Mouse (Mus musculus) ES-Bruce4 (cell line): ENCODE measurements around the gene Gm28230. TPM values are rescaled to one million over a fixed set of nuclear protein-coding genes. Genes with fewer than 3 reads are reported as not detected.

Experiments
- H3K27ac ChIP-seq: 2 replicates; pipeline ENCODE4 v1.5.1; 2012; ENCODE audit warnings: low read length, inconsistent platforms; ENCODE audit not compliant: insufficient read depth
- H3K27me3 ChIP-seq: 2 replicates; pipeline ENCODE4 v1.6.1; 2012; ENCODE audit warnings: mild to moderate bottlenecking, low read length, inconsistent platforms; ENCODE audit not compliant: control insufficient read depth, poor library complexity, insufficient read depth, severe bottlenecking
- H3K36me3 ChIP-seq: 2 replicates; pipeline ENCODE4 v1.6.1; 2012; ENCODE audit warnings: inconsistent platforms, mild to moderate bottlenecking, low read length, moderate library complexity; ENCODE audit not compliant: control insufficient read depth, poor library complexity, insufficient read depth, severe bottlenecking
- H3K4me1 ChIP-seq: one replicate; pipeline ENCODE4 v1.8.1; 2011; ENCODE audit warnings: low read length; ENCODE audit not compliant: control insufficient read depth, insufficient read depth
- H3K4me3 ChIP-seq: 2 replicates; pipeline ENCODE4 v1.5.1; 2011; ENCODE audit warnings: low read depth, mild to moderate bottlenecking, low read length
- H3K9ac ChIP-seq: 2 replicates; pipeline ENCODE4 v1.6.1; 2012; ENCODE audit warnings: low read depth, mild to moderate bottlenecking, inconsistent platforms; ENCODE audit not compliant: poor library complexity, severe bottlenecking
- H3K9me3 ChIP-seq: replicated peaks from 2 replicates; pipeline ENCODE4 v1.6.1; 2012; ENCODE audit warnings: mild to moderate bottlenecking, low read length, inconsistent platforms; ENCODE audit not compliant: control insufficient read depth, poor library complexity, insufficient read depth, severe bottlenecking
- CTCF ChIP-seq: IDR thresholded peaks from one replicate; pipeline ENCODE4 v1.8.1; 2011; ENCODE audit warnings: low read depth, low read length
- EP300 ChIP-seq: IDR thresholded peaks from 2 replicates; pipeline ENCODE4 v1.6.1; 2011; ENCODE audit warnings: low read depth, low read length; ENCODE audit not compliant: insufficient read depth
- POLR2A ChIP-seq: IDR thresholded peaks from one replicate; pipeline ENCODE4 v1.8.1; 2011; ENCODE audit warnings: low read length; ENCODE audit not compliant: insufficient read depth
- polyA plus RNA-seq: library from polyadenylated mRNA; stranded (reverse); fragments of >200 nt; gene quantifications from 2 replicates; pipeline ENCODE4 v1.2.4, GENCODE M21; 2011; ENCODE audit warnings: low read depth; ENCODE audit not compliant: missing spikeins, insufficient read depth, insufficient read length

The Gm28230 gene
- polyA plus RNA-seq, 1 experiment, result not detected

- no peak overlapping the region for H3K4me3 ChIP-seq
- TF ChIP-seq EP300 (no peak), POLR2A (no peak), CTCF (no peak)
- no peaks in the 10 kb centered on the region for H3K4me1 ChIP-seq
- H3K9me3 ChIP-seq, result no peaks in the 10 kb centered on the region
- H3K27me3 ChIP-seq, result no peaks in the 10 kb centered on the region
- H3K9ac ChIP-seq, result no peak overlapping the region
- no peak overlapping the region for H3K27ac ChIP-seq
- H3K36me3 ChIP-seq, result no peaks in the 10 kb centered on the region
These were observed 54.9 kb downstream of the Gm28230 start for GRCm38 (mm10) chr2:74781386-74781785.

GRCm38 (mm10) chr2:74795531-74795930, 69.0 kb downstream of the Gm28230 start:
- H3K27me3 ChIP-seq, result no peaks in the 10 kb centered on the region
- no peaks in the 10 kb centered on the region for H3K4me1 ChIP-seq
- TF ChIP-seq EP300 (no peak), POLR2A (no peak), CTCF (no peak)
- H3K36me3 ChIP-seq, result no peaks in the 10 kb centered on the region
- no peak overlapping the region for H3K9ac ChIP-seq
- H3K27ac ChIP-seq, result no peak overlapping the region
- no peak overlapping the region for H3K4me3 ChIP-seq
- H3K9me3 ChIP-seq, result no peaks in the 10 kb centered on the region

Other genes with a start within 250 kb of the Gm28230 start
- gene Lnpk, start 147.3 kb upstream of the Gm28230 start, polyA plus RNA-seq, result 38.9 and 41.4 TPM in 2 replicates
- gene Evx2, start 67.2 kb upstream of the Gm28230 start, polyA plus RNA-seq, result not detected in 2 replicates
- not detected in 2 replicates for gene Hoxd13, start 58.4 kb upstream of the Gm28230 start, polyA plus RNA-seq
- gene Hoxd12, start 51.7 kb upstream of the Gm28230 start, polyA plus RNA-seq, result not detected in 2 replicates
- not detected in 2 replicates for gene Hoxd11, start 47.2 kb upstream of the Gm28230 start, polyA plus RNA-seq
- gene Hoxd10, start 34.8 kb upstream of the Gm28230 start, polyA plus RNA-seq, result not detected in 2 replicates
- 0.52 and 0.75 TPM in 2 replicates for gene Hoxd9, start 29.0 kb upstream of the Gm28230 start, polyA plus RNA-seq
- gene Hoxd8, start 22.1 kb upstream of the Gm28230 start, polyA plus RNA-seq, result 0.76 and 2.1 TPM in 2 replicates
- gene Hoxd3, start 14.8 kb upstream of the Gm28230 start, polyA plus RNA-seq, result not detected in 2 replicates
- gene Hoxd4, start 14.8 kb upstream of the Gm28230 start, polyA plus RNA-seq, result 0.40 TPM in 1 of 2 replicates, not detected in the other
- gene Hoxd1, start 36.3 kb downstream of the Gm28230 start, polyA plus RNA-seq, result not detected in 2 replicates
- gene Mtx2, start 99.1 kb downstream of the Gm28230 start, polyA plus RNA-seq, result 53.8 and 58.0 TPM in 2 replicates